Mouse (Mus musculus): Measurements from ENCODE around the gene Syce1. TPM values are rescaled to one million over a fixed set of nuclear protein-coding genes. Genes with fewer than 3 reads are reported as not detected.

Syce1 gene
- polyA plus RNA-seq, 1 experiment from 2014 or later = 0.24 TPM

DNA sequence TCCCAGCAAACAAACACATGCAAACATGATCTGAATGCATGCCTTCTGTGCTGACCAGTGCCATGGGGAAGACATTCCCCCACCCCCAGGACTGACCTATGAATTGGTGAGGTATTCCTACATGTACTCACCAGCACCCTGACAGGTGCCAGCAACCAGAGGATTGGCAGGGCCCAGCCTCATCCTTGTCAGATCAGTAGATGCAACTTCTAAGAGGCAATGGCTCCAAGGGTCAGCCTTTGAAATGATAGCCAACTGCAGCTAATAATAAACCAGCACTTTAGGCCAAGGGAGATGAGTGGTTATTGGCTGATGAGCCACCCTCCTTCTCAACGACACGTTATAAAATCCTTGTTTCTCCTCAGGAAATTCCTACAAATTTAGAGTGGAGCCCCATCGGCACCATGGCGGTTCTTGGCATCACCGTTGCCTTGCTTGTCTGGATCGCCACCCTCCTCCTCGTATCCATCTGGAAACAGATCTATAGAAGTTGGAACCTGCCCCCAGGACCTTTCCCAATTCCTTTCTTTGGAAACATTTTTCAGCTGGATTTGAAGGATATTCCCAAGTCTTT is 24.1 kb downstream of the Syce1 start, which contains the start of gene Cyp2e1:
Gene Cyp2e1, plus strand, starts transcription at position 293 of the 574 bp plus-strand sequence.
- Histone ChIP-seq H3K4me3 (replicated peaks) (no peak within 1 kb of the TSS), H3K4me1 (replicated peaks) (no peaks in the 10 kb centered on the region), H3K27ac (no peak within 1 kb of the TSS), H3K9me3 (no peaks in the 10 kb centered on the region), H3K4me2 (replicated peaks) (no peak within 1 kb of the TSS), H3K9ac (replicated peaks) (no peak within 1 kb of the TSS), H3K27me3 (no peaks in the 10 kb centered on the region), H3K36me3 (no peaks in the 10 kb centered on the region)
- WGBS = 93% methylated on average over 7 of the region's 7 CpGs
- no peak for ATAC-seq

DNA sequence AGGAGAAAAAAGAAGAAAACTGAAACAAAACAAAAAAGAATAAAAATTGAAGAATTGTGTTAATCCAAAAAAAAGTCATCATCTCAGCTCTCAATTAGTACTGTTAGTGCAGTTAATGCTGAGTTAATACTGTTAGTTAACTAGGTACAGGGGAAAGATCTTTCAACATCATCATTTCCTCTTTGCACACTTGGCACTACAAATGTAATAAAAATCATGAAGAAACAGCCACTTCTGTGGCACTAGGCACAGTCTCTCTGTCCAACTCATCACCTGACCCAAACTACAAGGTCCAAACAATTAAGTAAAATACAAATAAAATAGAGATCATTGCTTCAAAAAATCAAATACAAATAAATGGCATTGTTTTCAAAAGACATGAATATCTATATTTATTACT is 27.0 kb downstream of the Syce1 start:
- no peak overlapping the region for H3K9ac ChIP-seq (replicated peaks)
- no peak for ATAC-seq

DNA sequence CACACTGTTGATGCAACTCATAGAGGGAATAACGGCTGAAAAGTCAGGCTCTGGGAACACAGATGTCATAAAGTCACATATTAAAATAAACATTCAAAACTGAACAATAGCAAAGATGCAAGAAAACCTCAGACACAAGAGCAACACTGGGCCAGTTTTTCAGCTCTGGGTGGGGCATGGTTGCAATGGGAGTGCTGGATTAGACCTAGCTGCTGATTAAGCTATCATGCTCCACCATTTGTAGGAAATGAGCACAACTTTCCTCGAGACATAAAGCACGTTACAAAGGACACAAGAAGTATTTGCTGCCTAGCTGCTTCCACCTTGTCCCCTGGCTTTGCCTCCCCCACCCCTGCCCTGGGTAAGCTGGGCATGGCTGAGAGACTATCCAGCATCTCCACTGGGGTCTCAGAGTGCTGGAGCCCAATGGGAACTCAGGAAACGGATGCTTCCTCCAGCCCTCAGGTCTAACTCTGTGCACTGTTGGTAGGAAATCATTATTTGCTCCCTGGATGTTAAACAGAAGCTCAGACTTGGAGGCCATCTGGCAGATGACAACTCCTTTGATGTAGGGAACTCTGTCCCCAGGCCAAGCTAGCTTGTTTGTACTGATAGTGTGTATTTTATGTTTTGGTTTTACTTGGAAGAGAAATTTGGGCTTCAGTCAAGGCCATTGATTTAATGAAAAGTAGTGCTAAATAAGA is 31.3 kb downstream of the Syce1 start:
- no peak for ATAC-seq
- no peak overlapping the region for H3K9ac ChIP-seq (replicated peaks)
- H3K36me3 ChIP-seq = no peaks in the 10 kb centered on the region
- H3K9me3 ChIP-seq = no peaks in the 10 kb centered on the region
- H3K27ac ChIP-seq = no peak overlapping the region
- no peaks in the 10 kb centered on the region for H3K27me3 ChIP-seq
- no peak overlapping the region for H3K4me2 ChIP-seq (replicated peaks)
- no peaks in the 10 kb centered on the region for H3K4me1 ChIP-seq (replicated peaks)
- WGBS = 85% methylated on average over 4 of the region's 4 CpGs
- no peak overlapping the region for H3K4me3 ChIP-seq (replicated peaks)

More for the DNA sequence above, 27.0 kb downstream of the Syce1 start:
- no peaks in the 10 kb centered on the region for H3K9me3 ChIP-seq
- H3K27ac ChIP-seq = no peak overlapping the region
- no peaks in the 10 kb centered on the region for H3K4me1 ChIP-seq (replicated peaks)
- H3K4me2 ChIP-seq (replicated peaks) = no peak overlapping the region
- no peak overlapping the region for H3K4me3 ChIP-seq (replicated peaks)
- H3K36me3 ChIP-seq = no peaks in the 10 kb centered on the region
- H3K27me3 ChIP-seq = no peaks in the 10 kb centered on the region

DNA sequence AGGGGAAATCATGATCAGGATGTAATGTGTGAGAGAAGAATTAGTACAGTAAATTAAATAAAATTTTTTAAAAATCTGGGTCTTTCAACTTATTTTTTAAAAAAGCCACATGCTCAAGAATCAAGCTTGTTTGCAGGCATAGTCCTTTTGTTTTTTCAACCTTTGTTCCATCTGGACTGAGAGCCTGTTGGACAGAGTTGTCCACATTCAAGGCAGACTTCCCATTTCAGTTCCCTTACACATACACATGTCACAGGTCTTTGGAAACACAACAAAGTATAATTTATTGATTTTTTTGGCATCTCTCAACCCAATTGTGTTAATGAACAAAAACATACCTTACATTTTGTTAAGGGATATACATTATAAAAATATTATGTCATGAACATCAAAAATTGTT is 33.1 kb downstream of the Syce1 start:
- no peak overlapping the region for H3K27ac ChIP-seq
- no peak overlapping the region for H3K4me3 ChIP-seq (replicated peaks)
- no peaks in the 10 kb centered on the region for H3K4me1 ChIP-seq (replicated peaks)
- H3K4me2 ChIP-seq (replicated peaks) = no peak overlapping the region
- H3K36me3 ChIP-seq = no peaks in the 10 kb centered on the region
- no peak overlapping the region for H3K9ac ChIP-seq (replicated peaks)
- no peak for ATAC-seq
- H3K9me3 ChIP-seq = no peaks in the 10 kb centered on the region
- H3K27me3 ChIP-seq = no peaks in the 10 kb centered on the region

DNA sequence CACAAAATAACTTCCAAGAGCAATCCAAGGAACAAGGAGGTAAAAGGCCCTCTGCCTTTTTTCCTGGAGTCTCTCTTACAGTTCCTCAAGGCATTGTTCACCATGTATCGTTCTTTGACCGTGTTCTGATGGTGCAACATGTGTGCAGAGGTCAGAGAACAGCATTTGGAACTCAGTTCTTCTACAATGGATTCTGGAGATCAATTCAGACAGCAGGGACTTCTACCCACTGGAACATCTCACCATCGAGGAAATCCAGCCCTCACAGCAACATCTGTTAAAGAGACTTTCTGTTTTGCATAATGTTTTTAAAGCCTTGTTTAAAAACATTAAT is 38.9 kb downstream of the Syce1 start:
- no peaks in the 10 kb centered on the region for H3K9me3 ChIP-seq
- H3K4me3 ChIP-seq (replicated peaks) = no peak overlapping the region
- no peak overlapping the region for H3K4me2 ChIP-seq (replicated peaks)
- H3K9ac ChIP-seq (replicated peaks) = no peak overlapping the region
- H3K36me3 ChIP-seq = no peaks in the 10 kb centered on the region
- no peak for ATAC-seq
- H3K4me1 ChIP-seq (replicated peaks) = no peaks in the 10 kb centered on the region
- 90% methylated on average over 3 of the region's 3 CpGs for WGBS
- no peak overlapping the region for H3K27ac ChIP-seq
- no peaks in the 10 kb centered on the region for H3K27me3 ChIP-seq

DNA sequence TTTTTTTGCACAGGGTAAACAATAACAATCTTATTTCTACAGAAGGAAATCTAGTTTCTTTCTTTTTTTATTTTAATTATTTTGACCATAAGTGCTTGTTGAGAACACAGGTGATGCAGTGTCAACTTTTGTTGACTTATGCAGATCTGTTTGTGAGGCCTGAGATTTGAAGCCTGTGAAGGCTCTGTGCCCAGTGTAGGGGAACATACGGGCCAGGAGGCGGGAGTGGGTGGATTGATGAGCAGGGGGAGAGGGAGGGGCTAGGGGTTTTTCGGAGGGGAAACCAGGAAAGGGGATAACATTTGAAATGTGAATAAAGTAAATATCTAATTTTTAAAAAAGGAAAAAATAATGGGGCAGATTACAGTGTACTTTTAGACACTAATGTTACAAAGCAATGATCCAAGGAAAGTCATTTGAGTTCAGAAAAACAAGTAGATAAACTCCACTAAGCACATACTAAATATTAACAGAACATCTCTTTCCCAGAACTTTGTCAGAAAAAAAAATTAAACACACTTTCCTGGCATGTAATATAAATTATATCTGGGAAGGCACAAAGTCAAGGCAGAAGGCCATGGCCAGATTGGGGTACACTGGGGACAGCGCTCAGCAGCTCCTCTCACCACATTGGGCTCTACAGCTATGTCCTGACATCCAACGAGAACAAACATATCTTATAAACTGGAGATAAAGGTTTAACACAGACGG is 39.4 kb downstream of the Syce1 start:
- Histone ChIP-seq H3K27me3 (no peaks in the 10 kb centered on the region), H3K27ac (no peak overlapping the region), H3K4me1 (replicated peaks) (no peaks in the 10 kb centered on the region), H3K4me3 (replicated peaks) (no peak overlapping the region), H3K4me2 (replicated peaks) (no peak overlapping the region), H3K9me3 (no peaks in the 10 kb centered on the region), H3K36me3 (no peaks in the 10 kb centered on the region), H3K9ac (replicated peaks) (no peak overlapping the region)
- ATAC-seq = no peak
- WGBS = 89% methylated on average over 6 of the region's 6 CpGs

DNA sequence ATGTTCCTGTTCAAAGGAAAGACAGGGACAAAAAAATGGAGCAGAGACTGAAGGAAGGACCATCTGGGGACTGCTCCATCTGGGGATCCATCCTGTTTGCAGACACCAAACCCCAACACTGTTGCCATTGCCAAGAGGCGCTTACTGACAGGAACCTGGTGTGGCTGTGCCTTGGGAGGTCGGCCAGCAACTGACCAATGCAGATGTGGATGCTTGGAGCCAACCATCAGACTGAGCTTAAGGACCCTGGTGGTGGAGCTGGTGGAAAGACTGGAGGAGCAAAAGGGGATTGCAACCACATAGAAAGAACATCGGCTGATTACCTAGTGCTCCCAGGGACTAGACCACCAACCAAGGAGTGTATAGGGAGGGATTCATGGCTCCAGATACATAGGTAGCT is 40.2 kb downstream of the Syce1 start:
- H3K27ac ChIP-seq = no peak overlapping the region
- no peaks in the 10 kb centered on the region for H3K36me3 ChIP-seq
- no peak overlapping the region for H3K4me2 ChIP-seq (replicated peaks)
- H3K9me3 ChIP-seq = no peaks in the 10 kb centered on the region
- H3K4me1 ChIP-seq (replicated peaks) = no peaks in the 10 kb centered on the region
- ATAC-seq = no peak
- WGBS = 84% methylated on average over 3 of the region's 3 CpGs
- H3K4me3 ChIP-seq (replicated peaks) = no peak overlapping the region
- no peak overlapping the region for H3K9ac ChIP-seq (replicated peaks)
- no peaks in the 10 kb centered on the region for H3K27me3 ChIP-seq

DNA sequence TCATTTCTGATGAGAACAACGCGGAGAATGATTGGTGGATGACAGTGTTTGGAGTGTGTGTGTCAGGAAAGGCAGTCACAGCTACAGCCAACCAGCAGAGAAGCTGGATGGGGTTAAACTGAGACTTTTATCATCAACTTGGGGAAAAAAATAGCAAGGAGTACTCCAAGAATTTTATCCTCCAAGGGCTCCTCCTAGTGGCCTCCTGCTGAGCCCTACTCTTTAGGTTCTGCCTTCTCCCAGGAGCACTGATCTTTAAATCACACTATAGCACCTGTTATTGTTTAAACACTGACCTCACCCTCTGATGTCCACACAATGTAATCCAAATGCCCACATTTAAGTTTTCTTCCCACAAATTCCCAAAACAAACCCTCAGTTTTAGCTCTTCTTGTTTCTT is 54.5 kb downstream of the Syce1 start:
- H3K4me2 ChIP-seq (replicated peaks) = no peak overlapping the region
- WGBS = 69% methylated on average over 2 of the region's 2 CpGs
- no peak overlapping the region for H3K9ac ChIP-seq (replicated peaks)
- H3K36me3 ChIP-seq = no peaks in the 10 kb centered on the region
- no peak for ATAC-seq
- H3K4me3 ChIP-seq (replicated peaks) = no peak overlapping the region
- no peaks in the 10 kb centered on the region for H3K9me3 ChIP-seq
- H3K27ac ChIP-seq = no peak overlapping the region
- H3K27me3 ChIP-seq = no peaks in the 10 kb centered on the region
- H3K4me1 ChIP-seq (replicated peaks) = no peaks in the 10 kb centered on the region

Other genes starting within 250 kb of the Syce1 start
- gene Olfr538, start 220.0 kb downstream of the Syce1 start, polyA plus RNA-seq (2015; fragmentation: Nextera tagmentation; extraction: Ambion mirVana) = not detected in 2 replicates
- gene Olfr46, start 186.6 kb downstream of the Syce1 start, polyA plus RNA-seq (2015; fragmentation: Nextera tagmentation; extraction: Ambion mirVana) = 0.01 and 0.03 TPM in 2 replicates
- gene Olfr61, start 158.9 kb downstream of the Syce1 start, polyA plus RNA-seq (2015; fragmentation: Nextera tagmentation; extraction: Ambion mirVana) = not detected in 2 replicates
- not detected in 2 replicates for gene Olfr53, start 141.4 kb downstream of the Syce1 start, polyA plus RNA-seq (2015; fragmentation: Nextera tagmentation; extraction: Ambion mirVana)
- gene Olfr539, start 127.9 kb downstream of the Syce1 start, polyA plus RNA-seq (2015; fragmentation: Nextera tagmentation; extraction: Ambion mirVana) = 0.01 TPM in 1 of 2 replicates, not detected in the other
- gene Olfr45, start 105.9 kb downstream of the Syce1 start, polyA plus RNA-seq (2015; fragmentation: Nextera tagmentation; extraction: Ambion mirVana) = not detected in 2 replicates
- not detected in 2 replicates for gene Olfr541, start 90.6 kb downstream of the Syce1 start, polyA plus RNA-seq (2015; fragmentation: Nextera tagmentation; extraction: Ambion mirVana)
- gene Cyp2e1, start 24.1 kb downstream of the Syce1 start, polyA plus RNA-seq (2015; fragmentation: Nextera tagmentation; extraction: Ambion mirVana) = not detected in 2 replicates
- gene Zfp941, start 34.3 kb upstream of the Syce1 start, polyA plus RNA-seq (2015; fragmentation: Nextera tagmentation; extraction: Ambion mirVana) = 20.4 and 24.4 TPM in 2 replicates
- gene Urah, start 47.2 kb upstream of the Syce1 start, polyA plus RNA-seq (2015; fragmentation: Nextera tagmentation; extraction: Ambion mirVana) = not detected in 2 replicates
- gene Scgb1c1, start 57.7 kb upstream of the Syce1 start, polyA plus RNA-seq (2015; fragmentation: Nextera tagmentation; extraction: Ambion mirVana) = not detected in 2 replicates
- gene Odf3, start 60.0 kb upstream of the Syce1 start, polyA plus RNA-seq (2015; fragmentation: Nextera tagmentation; extraction: Ambion mirVana) = 0.13 TPM in 1 of 2 replicates, not detected in the other
- gene Gm45785, start 68.5 kb upstream of the Syce1 start, polyA plus RNA-seq (2015; fragmentation: Nextera tagmentation; extraction: Ambion mirVana) = not detected in 2 replicates
- gene Ric8a, start 69.1 kb upstream of the Syce1 start, polyA plus RNA-seq (2015; fragmentation: Nextera tagmentation; extraction: Ambion mirVana) = 89.3 and 98.1 TPM in 2 replicates
- 37.7 and 38.0 TPM in 2 replicates for gene Bet1l, start 69.7 kb upstream of the Syce1 start, polyA plus RNA-seq (2015; fragmentation: Nextera tagmentation; extraction: Ambion mirVana)
- gene Psmd13, start 94.1 kb upstream of the Syce1 start, polyA plus RNA-seq (2015; fragmentation: Nextera tagmentation; extraction: Ambion mirVana) = 287 and 302 TPM in 2 replicates
- 40.7 and 42.1 TPM in 2 replicates for gene Sirt3, start 94.5 kb upstream of the Syce1 start, polyA plus RNA-seq (2015; fragmentation: Nextera tagmentation; extraction: Ambion mirVana)
- gene Cox8b, start 112.6 kb upstream of the Syce1 start, polyA plus RNA-seq (2015; fragmentation: Nextera tagmentation; extraction: Ambion mirVana) = not detected in 2 replicates
- gene Nlrp6, start 133.1 kb upstream of the Syce1 start, polyA plus RNA-seq (2015; fragmentation: Nextera tagmentation; extraction: Ambion mirVana) = 0.17 and 0.18 TPM in 2 replicates
- gene Pgghg, start 153.5 kb upstream of the Syce1 start, polyA plus RNA-seq (2015; fragmentation: Nextera tagmentation; extraction: Ambion mirVana) = 8.4 and 8.7 TPM in 2 replicates
- 0.22 and 0.27 TPM in 2 replicates for gene Ifitm5, start 162.4 kb upstream of the Syce1 start, polyA plus RNA-seq (2015; fragmentation: Nextera tagmentation; extraction: Ambion mirVana)
- gene Gm45717, start 168.1 kb upstream of the Syce1 start, polyA plus RNA-seq (2015; fragmentation: Nextera tagmentation; extraction: Ambion mirVana) = not detected in 2 replicates
- gene Ifitm2, start 168.1 kb upstream of the Syce1 start, polyA plus RNA-seq (2015; fragmentation: Nextera tagmentation; extraction: Ambion mirVana) = 125 and 144 TPM in 2 replicates
- 10.2 and 10.3 TPM in 2 replicates for gene Ifitm1, start 179.4 kb upstream of the Syce1 start, polyA plus RNA-seq (2015; fragmentation: Nextera tagmentation; extraction: Ambion mirVana)
- 22.6 and 26.2 TPM in 2 replicates for gene Ifitm3, start 222.9 kb upstream of the Syce1 start, polyA plus RNA-seq (2015; fragmentation: Nextera tagmentation; extraction: Ambion mirVana)
- 0.51 and 0.54 TPM in 2 replicates for gene Ifitm6, start 230.1 kb upstream of the Syce1 start, polyA plus RNA-seq (2015; fragmentation: Nextera tagmentation; extraction: Ambion mirVana)
- gene Gm17387, start 241.3 kb upstream of the Syce1 start, polyA plus RNA-seq (2015; fragmentation: Nextera tagmentation; extraction: Ambion mirVana) = not detected in 2 replicates